Mouse (Mus musculus): ENCODE measurements at regions not wholly inside any gene's neighbourhood (a gene's known extent, or its start where the extent isn't known, plus 50 kb on each side); places are given as distances from the start of the nearest gene placed in this dataset.

DNA sequence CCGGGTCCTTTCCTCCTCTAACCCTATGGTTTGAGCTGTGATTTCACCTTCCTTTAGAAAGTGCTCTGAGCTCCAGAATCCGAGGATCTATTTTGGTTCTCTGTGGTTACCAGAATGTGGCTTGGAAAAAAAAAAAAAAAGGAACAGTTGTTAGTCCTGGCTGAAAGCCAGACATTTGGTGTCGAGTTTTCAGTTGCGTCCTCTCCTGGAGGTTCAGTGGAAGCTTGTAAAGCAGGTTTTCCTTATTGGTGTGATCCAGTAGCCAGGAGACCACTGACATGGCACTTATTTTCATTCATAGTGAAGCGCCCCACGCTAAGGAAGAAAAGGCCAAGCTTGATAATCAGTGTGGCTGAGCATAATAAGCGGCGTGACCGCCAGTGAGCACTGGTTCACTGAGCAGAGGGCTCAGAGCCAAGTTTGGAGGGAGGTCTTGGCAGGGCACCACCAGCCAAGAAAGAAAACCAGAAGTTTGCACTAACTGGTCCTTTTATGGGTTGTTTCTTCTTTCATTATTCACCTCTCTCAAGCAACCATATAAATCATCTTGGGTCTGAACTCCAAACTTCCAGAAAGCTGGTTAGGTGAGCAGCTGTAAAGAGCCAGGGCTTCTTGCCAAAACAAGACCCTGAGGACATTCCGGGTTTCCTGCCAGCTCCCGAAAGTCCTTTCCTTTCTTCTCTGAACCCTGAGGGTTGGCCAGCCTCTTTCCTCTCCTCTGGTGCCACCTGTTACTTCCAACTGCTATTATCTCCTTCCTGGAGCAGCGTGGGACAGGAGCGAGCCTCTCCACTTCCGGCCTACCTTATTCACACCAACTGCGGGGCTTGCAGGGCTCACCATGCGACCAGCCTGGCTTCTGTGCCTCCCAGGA is 436.0 kb downstream of the Zfp704 start:
- ATAC-seq (ENCODE audit: insufficient read depth, low FRiP score, low TSS enrichment) (peak; percentile 81; the same call in 1 of the 2 replicates), DNase-seq (ENCODE audit: low spot score) (peak; percentile 34)
- no peaks in the 10 kb centered on the region for H3K4me1 ChIP-seq (ENCODE audit: control insufficient read depth, insufficient read depth, low read length)
- 60% methylated on average over 16 of the region's 16 CpGs for WGBS
- no peaks in the 10 kb centered on the region for H3K36me3 ChIP-seq (ENCODE audit: control insufficient read depth, insufficient read depth, low read length)
- H3K27me3 ChIP-seq (ENCODE audit: control insufficient read depth, insufficient read depth, low read length), result no peaks in the 10 kb centered on the region
- no peak overlapping the region for H3K9ac ChIP-seq (ENCODE audit: low read length)
- no peak overlapping the region for H3K27ac ChIP-seq (ENCODE audit: low read depth, low read length)
- no peak overlapping the region for H3K4me3 ChIP-seq (ENCODE audit: low read depth, low read length)
- H3K9me3 ChIP-seq (ENCODE audit: control insufficient read depth, low read length), result no peaks in the 10 kb centered on the region
- H3K4me2 ChIP-seq (ENCODE audit: low read depth), result no peak overlapping the region

- H3K4me2 ChIP-seq (ENCODE audit: low read depth), result no peak overlapping the region
- no peak for ATAC-seq (ENCODE audit: insufficient read depth, low FRiP score, low TSS enrichment)
- no peak overlapping the region for H3K27ac ChIP-seq (ENCODE audit: low read depth, low read length)
- H3K9me3 ChIP-seq (ENCODE audit: control insufficient read depth, low read length), result no peaks in the 10 kb centered on the region
- H3K4me3 ChIP-seq (ENCODE audit: low read depth, low read length), result no peak overlapping the region
- H3K4me1 ChIP-seq (ENCODE audit: control insufficient read depth, insufficient read depth, low read length), result no peaks in the 10 kb centered on the region
- no peaks in the 10 kb centered on the region for H3K36me3 ChIP-seq (ENCODE audit: control insufficient read depth, insufficient read depth, low read length)
- H3K9ac ChIP-seq (ENCODE audit: low read length), result no peak overlapping the region
- DNase-seq (ENCODE audit: low spot score), result no peak
- 52% methylated on average over 1 of the region's 1 CpGs for WGBS
- H3K27me3 ChIP-seq (ENCODE audit: control insufficient read depth, insufficient read depth, low read length), result no peaks in the 10 kb centered on the region
Observed at GRCm38 (mm10) chr3:9171970-9172369, 437.9 kb downstream of the Zfp704 start.

DNA sequence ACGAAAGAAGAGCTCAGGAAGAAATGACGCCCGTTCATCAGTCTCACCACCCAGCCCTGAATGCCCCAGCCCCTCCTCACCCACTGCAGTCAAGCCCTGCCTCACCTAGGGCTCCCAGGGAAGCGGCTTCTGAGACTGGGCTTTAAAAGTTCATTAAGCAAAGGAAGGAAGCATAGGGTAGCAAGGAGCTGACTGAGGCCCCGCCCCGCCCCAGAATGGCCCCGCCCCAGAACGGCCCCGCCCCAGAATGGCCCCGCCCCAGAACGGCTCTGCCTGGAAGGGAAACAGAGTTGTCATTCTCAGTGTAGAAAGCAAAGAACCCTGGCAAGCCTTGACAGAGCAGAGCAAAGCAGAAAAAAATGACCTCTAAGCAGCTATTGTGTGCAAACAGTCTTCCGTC is 440.9 kb downstream of the Zfp704 start:
- H3K4me2 ChIP-seq (ENCODE audit: low read depth), result no peak overlapping the region
- WGBS, result 77% methylated on average over 12 of the region's 12 CpGs
- H3K27ac ChIP-seq (ENCODE audit: low read depth, low read length), result no peak overlapping the region
- no peak overlapping the region for H3K4me3 ChIP-seq (ENCODE audit: low read depth, low read length)
- no peak overlapping the region for H3K9ac ChIP-seq (ENCODE audit: low read length)
- no peaks in the 10 kb centered on the region for H3K9me3 ChIP-seq (ENCODE audit: control insufficient read depth, low read length)
- no peaks in the 10 kb centered on the region for H3K27me3 ChIP-seq (ENCODE audit: control insufficient read depth, insufficient read depth, low read length)
- DNase-seq (ENCODE audit: low spot score) (no peak), ATAC-seq (ENCODE audit: insufficient read depth, low FRiP score, low TSS enrichment) (no peak)
- H3K4me1 ChIP-seq (ENCODE audit: control insufficient read depth, insufficient read depth, low read length), result no peaks in the 10 kb centered on the region
- no peaks in the 10 kb centered on the region for H3K36me3 ChIP-seq (ENCODE audit: control insufficient read depth, insufficient read depth, low read length)

DNA sequence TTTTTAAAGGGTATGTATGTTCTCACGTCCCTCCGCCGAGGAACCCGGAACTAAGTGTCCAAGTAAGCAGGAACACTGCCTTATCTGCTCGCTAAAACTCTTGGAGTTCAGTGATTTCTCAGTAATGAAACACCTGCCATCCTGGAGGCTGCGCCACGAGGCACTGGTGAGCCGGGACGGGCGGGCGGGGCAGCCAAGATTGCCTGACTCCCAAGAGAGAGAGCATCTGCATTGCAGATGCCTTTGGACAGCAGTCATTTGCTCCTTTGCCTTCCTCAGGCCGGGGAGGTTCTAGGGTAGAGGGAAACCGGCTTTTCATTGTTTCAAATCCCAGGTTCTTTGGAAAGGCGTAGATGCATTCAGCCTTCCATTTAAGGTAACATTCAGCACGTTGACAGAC is 450.8 kb downstream of the Zfp704 start:
- H3K36me3 ChIP-seq (ENCODE audit: control insufficient read depth, insufficient read depth, low read length), result no peaks in the 10 kb centered on the region
- no peak overlapping the region for H3K9ac ChIP-seq (ENCODE audit: low read length)
- WGBS, result 25% methylated on average over 15 of the region's 15 CpGs
- ATAC-seq (ENCODE audit: insufficient read depth, low FRiP score, low TSS enrichment), result no peak
- no peak overlapping the region for H3K4me2 ChIP-seq (ENCODE audit: low read depth)
- H3K27ac ChIP-seq (ENCODE audit: low read depth, low read length), result no peak overlapping the region
- H3K9me3 ChIP-seq (ENCODE audit: control insufficient read depth, low read length), result no peaks in the 10 kb centered on the region
- no peaks in the 10 kb centered on the region for H3K4me1 ChIP-seq (ENCODE audit: control insufficient read depth, insufficient read depth, low read length)
- DNase-seq (ENCODE audit: low spot score), result no peak
- H3K27me3 ChIP-seq (ENCODE audit: control insufficient read depth, insufficient read depth, low read length), result no peaks in the 10 kb centered on the region
- no peak overlapping the region for H3K4me3 ChIP-seq (ENCODE audit: low read depth, low read length)

DNA sequence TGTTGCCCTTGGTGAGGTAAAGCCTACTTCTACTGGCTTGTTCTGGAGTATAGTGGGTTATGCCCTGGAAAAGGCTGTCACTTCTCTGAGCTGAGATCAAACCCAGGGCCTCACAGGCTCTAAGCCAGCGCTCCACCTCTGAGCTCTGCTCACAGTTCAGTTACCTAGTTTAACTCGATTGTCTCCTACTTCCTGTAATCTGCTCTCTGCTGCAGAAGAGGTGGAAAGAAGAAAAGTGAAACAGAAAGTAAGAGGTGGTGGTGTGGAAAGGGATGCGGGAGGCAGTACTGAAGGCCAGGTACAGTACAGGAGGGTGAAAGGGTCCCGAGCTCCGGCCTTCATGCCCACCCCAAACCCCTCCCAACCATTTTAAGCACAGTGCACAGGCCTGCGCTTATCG is 455.7 kb downstream of the Zfp704 start:
- H3K27ac ChIP-seq (ENCODE audit: low read depth, low read length), result no peak overlapping the region
- no peak for ATAC-seq (ENCODE audit: insufficient read depth, low FRiP score, low TSS enrichment)
- H3K9ac ChIP-seq (ENCODE audit: low read length), result no peak overlapping the region
- DNase-seq (ENCODE audit: low spot score), result no peak
- H3K9me3 ChIP-seq (ENCODE audit: control insufficient read depth, low read length), result no peaks in the 10 kb centered on the region
- H3K36me3 ChIP-seq (ENCODE audit: control insufficient read depth, insufficient read depth, low read length), result no peaks in the 10 kb centered on the region
- no peak overlapping the region for H3K4me2 ChIP-seq (ENCODE audit: low read depth)
- no peaks in the 10 kb centered on the region for H3K27me3 ChIP-seq (ENCODE audit: control insufficient read depth, insufficient read depth, low read length)
- WGBS, result 75% methylated on average over 7 of the region's 7 CpGs
- H3K4me3 ChIP-seq (ENCODE audit: low read depth, low read length), result no peak overlapping the region
- no peaks in the 10 kb centered on the region for H3K4me1 ChIP-seq (ENCODE audit: control insufficient read depth, insufficient read depth, low read length)

DNA sequence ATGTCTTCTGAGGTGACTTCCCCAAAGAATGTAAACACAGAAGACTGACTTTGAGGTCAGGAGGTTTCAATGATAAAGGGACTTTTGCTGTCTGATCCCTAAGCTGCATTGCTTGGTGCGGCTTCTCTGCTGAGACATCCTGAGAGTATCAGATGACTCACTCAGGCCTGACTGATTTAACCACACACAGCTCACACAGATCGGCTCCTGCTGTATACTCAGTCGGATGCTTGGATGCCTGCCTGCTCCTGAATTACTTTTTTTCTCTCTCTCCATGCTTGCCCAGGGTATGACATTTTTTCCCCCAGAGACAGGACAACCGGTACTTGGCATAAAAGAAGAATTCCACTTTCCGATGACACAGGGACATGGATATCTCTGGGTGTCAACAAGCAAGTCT is 456.2 kb downstream of the Zfp704 start:
- WGBS, result 65% methylated on average over 5 of the region's 5 CpGs
- DNase-seq (ENCODE audit: low spot score) (no peak), ATAC-seq (ENCODE audit: insufficient read depth, low FRiP score, low TSS enrichment) (no peak)
- Histone ChIP-seq H3K4me1 (ENCODE audit: control insufficient read depth, insufficient read depth, low read length) (no peaks in the 10 kb centered on the region), H3K9me3 (ENCODE audit: control insufficient read depth, low read length) (no peaks in the 10 kb centered on the region), H3K4me2 (ENCODE audit: low read depth) (no peak overlapping the region), H3K36me3 (ENCODE audit: control insufficient read depth, insufficient read depth, low read length) (no peaks in the 10 kb centered on the region), H3K4me3 (ENCODE audit: low read depth, low read length) (no peak overlapping the region), H3K9ac (ENCODE audit: low read length) (no peak overlapping the region), H3K27ac (ENCODE audit: low read depth, low read length) (no peak overlapping the region), H3K27me3 (ENCODE audit: control insufficient read depth, insufficient read depth, low read length) (no peaks in the 10 kb centered on the region)

- H3K27ac ChIP-seq (ENCODE audit: low read depth, low read length), result no peak overlapping the region
- no peak overlapping the region for H3K4me3 ChIP-seq (ENCODE audit: low read depth, low read length)
- ATAC-seq (ENCODE audit: insufficient read depth, low FRiP score, low TSS enrichment) (no peak), DNase-seq (ENCODE audit: low spot score) (no peak)
- H3K36me3 ChIP-seq (ENCODE audit: control insufficient read depth, insufficient read depth, low read length), result no peaks in the 10 kb centered on the region
- no peaks in the 10 kb centered on the region for H3K4me1 ChIP-seq (ENCODE audit: control insufficient read depth, insufficient read depth, low read length)
- no peak overlapping the region for H3K9ac ChIP-seq (ENCODE audit: low read length)
- H3K4me2 ChIP-seq (ENCODE audit: low read depth), result no peak overlapping the region
- H3K9me3 ChIP-seq (ENCODE audit: control insufficient read depth, low read length), result no peaks in the 10 kb centered on the region
- H3K27me3 ChIP-seq (ENCODE audit: control insufficient read depth, insufficient read depth, low read length), result no peaks in the 10 kb centered on the region
- WGBS, result 48% methylated on average over 1 of the region's 1 CpGs
Observed at GRCm38 (mm10) chr3:9152256-9152655, 457.6 kb downstream of the Zfp704 start.

GRCm38 (mm10) chr3:9151590-9151989 is 458.3 kb downstream of the Zfp704 start:
- no peak overlapping the region for H3K9ac ChIP-seq (ENCODE audit: low read length)
- WGBS, result 41% methylated on average over 2 of the region's 2 CpGs
- no peak overlapping the region for H3K27ac ChIP-seq (ENCODE audit: low read depth, low read length)
- no peak overlapping the region for H3K4me3 ChIP-seq (ENCODE audit: low read depth, low read length)
- H3K4me2 ChIP-seq (ENCODE audit: low read depth), result no peak overlapping the region
- no peaks in the 10 kb centered on the region for H3K9me3 ChIP-seq (ENCODE audit: control insufficient read depth, low read length)
- DNase-seq (ENCODE audit: low spot score) (no peak), ATAC-seq (ENCODE audit: insufficient read depth, low FRiP score, low TSS enrichment) (no peak)
- no peaks in the 10 kb centered on the region for H3K27me3 ChIP-seq (ENCODE audit: control insufficient read depth, insufficient read depth, low read length)
- no peaks in the 10 kb centered on the region for H3K4me1 ChIP-seq (ENCODE audit: control insufficient read depth, insufficient read depth, low read length)
- no peaks in the 10 kb centered on the region for H3K36me3 ChIP-seq (ENCODE audit: control insufficient read depth, insufficient read depth, low read length)

DNA sequence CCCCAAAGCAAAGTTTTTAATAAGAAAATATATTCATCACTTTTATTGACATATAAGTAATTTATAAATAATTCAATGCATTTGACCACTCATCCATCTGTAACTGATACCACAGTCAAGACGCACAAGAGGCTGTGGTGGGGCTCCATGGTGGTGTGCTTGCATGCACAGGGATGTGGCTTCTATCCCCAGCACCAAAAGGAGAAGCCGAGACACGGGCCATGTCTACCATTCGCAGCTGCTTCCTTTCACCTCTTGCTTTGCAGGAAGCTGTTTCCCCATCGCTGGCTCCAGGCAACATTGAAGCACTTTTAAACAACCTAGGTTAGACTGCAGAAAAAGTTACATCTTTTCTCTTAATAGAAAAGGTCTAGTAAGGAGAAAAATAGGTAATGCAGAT is 461.3 kb downstream of the Zfp704 start:
- Histone ChIP-seq H3K9ac (ENCODE audit: low read length) (no peak overlapping the region), H3K9me3 (ENCODE audit: control insufficient read depth, low read length) (no peaks in the 10 kb centered on the region), H3K4me3 (ENCODE audit: low read depth, low read length) (no peak overlapping the region), H3K4me2 (ENCODE audit: low read depth) (no peak overlapping the region), H3K36me3 (ENCODE audit: control insufficient read depth, insufficient read depth, low read length) (no peaks in the 10 kb centered on the region), H3K27ac (ENCODE audit: low read depth, low read length) (no peak overlapping the region), H3K27me3 (ENCODE audit: control insufficient read depth, insufficient read depth, low read length) (no peaks in the 10 kb centered on the region), H3K4me1 (ENCODE audit: control insufficient read depth, insufficient read depth, low read length) (no peaks in the 10 kb centered on the region)
- DNase-seq (ENCODE audit: low spot score) (no peak), ATAC-seq (ENCODE audit: insufficient read depth, low FRiP score, low TSS enrichment) (no peak)
- 85% methylated on average over 5 of the region's 5 CpGs for WGBS
